Mouse (Mus musculus) ES-Bruce4 (cell line): Measurements from ENCODE around the gene 1700093K21Rik.

Experiments
- CTCF ChIP-seq: IDR thresholded peaks from one replicate; pipeline ENCODE4 v1.8.1; 2011; ENCODE audit warnings: low read depth, low read length
- EP300 ChIP-seq: IDR thresholded peaks from 2 replicates; pipeline ENCODE4 v1.6.1; 2011; ENCODE audit warnings: low read depth, low read length; ENCODE audit not compliant: insufficient read depth
- POLR2A ChIP-seq: IDR thresholded peaks from one replicate; pipeline ENCODE4 v1.8.1; 2011; ENCODE audit warnings: low read length; ENCODE audit not compliant: insufficient read depth

DNA sequence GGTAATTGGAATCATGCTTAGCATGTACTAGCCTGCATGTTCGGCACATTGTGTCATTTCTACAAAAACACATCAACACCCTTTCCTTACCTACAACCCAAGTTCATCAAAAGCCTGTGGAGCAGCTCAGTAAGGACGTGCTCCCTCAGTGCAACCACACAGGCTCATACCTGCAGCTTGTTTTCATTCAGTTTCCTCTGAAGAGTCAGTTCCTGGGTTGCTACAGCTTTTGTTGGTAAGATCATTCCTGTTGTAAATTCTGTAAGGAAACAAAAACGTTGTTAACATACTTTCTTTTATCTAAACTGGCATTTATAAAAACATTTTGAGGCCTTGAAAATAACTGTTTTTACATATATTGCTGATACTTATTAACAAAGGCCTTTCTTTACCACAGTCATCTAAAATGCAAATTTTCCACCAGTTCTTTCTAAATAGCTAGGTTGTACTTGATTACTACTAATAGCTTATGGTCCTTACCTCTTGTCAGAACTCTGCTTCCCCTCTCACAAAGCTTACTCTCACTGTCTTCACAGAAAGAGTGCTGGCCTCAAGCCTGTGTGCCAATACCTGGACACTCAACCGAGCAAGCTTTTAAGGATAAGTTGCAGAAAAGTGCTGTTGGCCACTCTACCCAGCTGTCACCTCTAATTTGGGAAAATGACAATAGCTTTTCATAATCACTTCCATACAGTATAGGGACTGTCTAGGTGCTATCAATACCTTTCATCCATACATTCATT, 28.7 kb downstream of the 1700093K21Rik start:
- no peak for TF ChIP-seq POLR2A
- no peak for TF ChIP-seq CTCF
- TF ChIP-seq EP300: no peak
